In the genomic region with DNA sequence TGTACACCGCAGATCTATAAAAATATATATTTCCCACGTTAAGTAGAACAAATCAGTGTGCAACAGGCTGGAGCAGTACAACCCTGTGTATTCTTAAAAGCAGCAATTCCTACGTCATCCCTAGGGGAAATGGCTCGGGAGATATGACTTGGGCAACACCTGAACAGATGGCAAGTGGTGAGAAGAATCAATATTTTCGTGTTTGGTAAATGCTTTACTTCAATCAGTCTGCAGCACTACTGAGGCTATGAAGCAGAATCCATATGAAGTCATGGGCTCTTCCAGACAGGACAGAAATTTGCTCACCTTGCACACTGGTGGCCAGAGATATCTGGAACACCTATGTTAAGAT, we compare ENCODE assay signal across 8 mouse cellular contexts. TPM values are rescaled to one million over a fixed set of nuclear protein-coding genes. Genes with fewer than 3 reads are reported as not detected.
DNase-seq lines count a peak whose midpoint lies in the region; ATAC-seq and TF ChIP-seq lines count a peak whose summit lies in the region.

No protein-coding gene starts in this region.

- 12% methylated on average over 5 of the region's 5 CpGs for WGBS in heart, embryonic 12.5 days
- 11% methylated on average over 5 of the region's 5 CpGs for WGBS in forebrain, embryonic 16.5 days
- 2% methylated on average over 5 of the region's 5 CpGs for WGBS in liver, embryonic 16.5 days (ENCODE audit: insufficient replicate concordance)

- no peaks in the 10 kb centered on the region for H3K27me3 ChIP-seq in heart, embryonic 12.5 days (replicated peaks)
- no peaks in the 10 kb centered on the region for H3K27me3 ChIP-seq in ES-Bruce4 (ENCODE audit: control insufficient read depth, insufficient read depth, low read length, poor library complexity, severe bottlenecking)
- no peaks in the 10 kb centered on the region for H3K27me3 ChIP-seq in forebrain, embryonic 16.5 days (replicated peaks; ENCODE audit: control insufficient read depth, insufficient read depth, low read length)
- no peaks in the 10 kb centered on the region for H3K27me3 ChIP-seq in liver, embryonic 16.5 days (ENCODE audit: control insufficient read depth, insufficient read depth, low read depth, low read length)

- H3K4me2 ChIP-seq in heart, embryonic 12.5 days: peak overlapping the region; percentile 73
- H3K4me2 ChIP-seq in forebrain, embryonic 16.5 days (ENCODE audit: low read length): peak overlapping the region; percentile 97
- peak overlapping the region; percentile 88 for H3K4me2 ChIP-seq in liver, embryonic 16.5 days (ENCODE audit: low read depth, low read length)

- H3K27ac ChIP-seq in heart, embryonic 12.5 days (ENCODE audit: poor library complexity, severe bottlenecking): peak overlapping the region; percentile 82; the same call in 1 of the 2 replicates
- H3K27ac ChIP-seq in ES-Bruce4 (ENCODE audit: insufficient read depth, low read length): 0 out of 2 replicates have a peak overlapping the region, but pooled peaks have one; percentile 24
- H3K27ac ChIP-seq in forebrain, embryonic 16.5 days (ENCODE audit: low read length): no peak overlapping the region
- peak overlapping the region; percentile 85 for H3K27ac ChIP-seq in liver, embryonic 16.5 days (ENCODE audit: low read length)

- ATAC-seq in heart, embryonic 12.5 days (ENCODE audit: insufficient number of reproducible peaks, low FRiP score): no peak
- ATAC-seq in forebrain, embryonic 16.5 days: no peak; the same call in 1 of the 2 replicates
- 0 out of 2 replicates have a peak, but pooled peaks have one; percentile 1 for ATAC-seq in liver, embryonic 16.5 days (ENCODE audit: low read depth)

- H3K4me1 ChIP-seq in heart, embryonic 12.5 days (replicated peaks): peaks cover 16% of the 10 kb centered on the region
- H3K4me1 ChIP-seq in ES-Bruce4 (ENCODE audit: control insufficient read depth, insufficient read depth, low read length): peaks cover 3% of the 10 kb centered on the region
- peaks cover 9% of the 10 kb centered on the region for H3K4me1 ChIP-seq in forebrain, embryonic 16.5 days (replicated peaks; ENCODE audit: control insufficient read depth, insufficient read depth, low read length)
- H3K4me1 ChIP-seq in liver, embryonic 16.5 days (ENCODE audit: control insufficient read depth, low read depth, low read length): peaks cover 21% of the 10 kb centered on the region

- H3K9ac ChIP-seq in heart, embryonic 12.5 days: peak overlapping the region; percentile 85; the same call in 1 of the 2 replicates
- H3K9ac ChIP-seq in ES-Bruce4 (ENCODE audit: low read depth, poor library complexity, severe bottlenecking): peak overlapping the region; percentile 80
- H3K9ac ChIP-seq in forebrain, embryonic 16.5 days (replicated peaks; ENCODE audit: low read depth, low read length): peak overlapping the region; percentile 60
- peak overlapping the region; percentile 80 for H3K9ac ChIP-seq in liver, embryonic 16.5 days (ENCODE audit: low read depth, low read length)

- peak overlapping the region; percentile 65 for H3K4me3 ChIP-seq in heart, embryonic 12.5 days
- H3K4me3 ChIP-seq in ES-Bruce4 (ENCODE audit: low read depth, low read length): peak overlapping the region; percentile 85
- peak overlapping the region; percentile 81 for H3K4me3 ChIP-seq in forebrain, embryonic 16.5 days (replicated peaks; ENCODE audit: low read length)
- H3K4me3 ChIP-seq in liver, embryonic 16.5 days (ENCODE audit: low read depth, low read length): peak overlapping the region; percentile 76

- TF ChIP-seq CTCF in ES-Bruce4 (IDR thresholded peaks at IDR 0.05; ENCODE audit: low read depth, low read length): no peak

- no peaks in the 10 kb centered on the region for H3K36me3 ChIP-seq in heart, embryonic 12.5 days
- no peaks in the 10 kb centered on the region for H3K36me3 ChIP-seq in ES-Bruce4 (ENCODE audit: control insufficient read depth, insufficient read depth, low read length, poor library complexity, severe bottlenecking)
- no peaks in the 10 kb centered on the region for H3K36me3 ChIP-seq in forebrain, embryonic 16.5 days (ENCODE audit: control insufficient read depth, insufficient read depth)
- no peaks in the 10 kb centered on the region for H3K36me3 ChIP-seq in liver, embryonic 16.5 days (ENCODE audit: control insufficient read depth, insufficient read depth)

- H3K9me3 ChIP-seq in heart, embryonic 12.5 days (replicated peaks): no peaks in the 10 kb centered on the region
- H3K9me3 ChIP-seq in ES-Bruce4 (replicated peaks; ENCODE audit: control insufficient read depth, insufficient read depth, low read length, poor library complexity, severe bottlenecking): no peaks in the 10 kb centered on the region
- H3K9me3 ChIP-seq in forebrain, embryonic 16.5 days (ENCODE audit: control insufficient read depth, low read length): no peaks in the 10 kb centered on the region
- H3K9me3 ChIP-seq in liver, embryonic 16.5 days (replicated peaks; ENCODE audit: control insufficient read depth, low read length): no peaks in the 10 kb centered on the region

- no peak for TF ChIP-seq POLR2A in ES-Bruce4 (IDR thresholded peaks at IDR 0.05; ENCODE audit: insufficient read depth, low read length)

- no peak for DNase-seq in heart, adult 11 months
- no peak for DNase-seq in frontal cortex, postnatal 14 days (ENCODE audit: low spot score in 2 of 2)
- DNase-seq in right cerebral cortex, postnatal 10 days (ENCODE audit: low spot score in 2 of 2): no peak
- no peak for DNase-seq in thymus, adult 18-20 months

- TF ChIP-seq EP300 in ES-Bruce4 (IDR thresholded peaks at IDR 0.05; ENCODE audit: insufficient read depth, low read depth, low read length): no peak

RNA-seq across cellular contexts. Expression of gene Sft2d2, which starts 0.4 kb away (rescaled TPM):
- 30.5 and 31.2 TPM in 2 replicates for polyA plus RNA-seq in heart, embryonic 12.5 days (2016; fragmentation: Nextera tagmentation; extraction: Ambion mirVana)
- polyA plus RNA-seq in ES-Bruce4 (2011; ENCODE audit: insufficient read depth, insufficient read length, low read depth, missing spikeins): 29.9 and 32.5 TPM in 2 replicates
- polyA plus RNA-seq in forebrain, embryonic 16.5 days (2015; fragmentation: Nextera tagmentation; extraction: Ambion mirVana): 4.8 and 6.0 TPM in 2 replicates
- polyA plus RNA-seq in liver, embryonic 16.5 days (2015; fragmentation: Nextera tagmentation; extraction: Ambion mirVana): 9.1 and 9.8 TPM in 2 replicates

RNA-seq across cellular contexts. Expression of gene Tbx19, which starts 34.1 kb away (rescaled TPM):
- polyA plus RNA-seq in heart, embryonic 12.5 days (2016; fragmentation: Nextera tagmentation; extraction: Ambion mirVana): not detected in 2 replicates
- not detected in 2 replicates for polyA plus RNA-seq in ES-Bruce4 (2011; ENCODE audit: insufficient read depth, insufficient read length, low read depth, missing spikeins)
- polyA plus RNA-seq in forebrain, embryonic 16.5 days (2015; fragmentation: Nextera tagmentation; extraction: Ambion mirVana): not detected in 2 replicates
- not detected in 2 replicates for polyA plus RNA-seq in liver, embryonic 16.5 days (2015; fragmentation: Nextera tagmentation; extraction: Ambion mirVana)

RNA-seq across cellular contexts. Expression of gene Tiprl, which starts 42.2 kb away (rescaled TPM):
- polyA plus RNA-seq in heart, embryonic 12.5 days (2016; fragmentation: Nextera tagmentation; extraction: Ambion mirVana): 89.7 and 92.2 TPM in 2 replicates
- 69.1 and 88.0 TPM in 2 replicates for polyA plus RNA-seq in ES-Bruce4 (2011; ENCODE audit: insufficient read depth, insufficient read length, low read depth, missing spikeins)
- 168 and 170 TPM in 2 replicates for polyA plus RNA-seq in forebrain, embryonic 16.5 days (2015; fragmentation: Nextera tagmentation; extraction: Ambion mirVana)
- polyA plus RNA-seq in liver, embryonic 16.5 days (2015; fragmentation: Nextera tagmentation; extraction: Ambion mirVana): 36.4 and 38.4 TPM in 2 replicates
